Mouse (Mus musculus) hindbrain, embryonic 12.5 days (tissue): ENCODE measurements around the gene Rcsd1. TPM values are rescaled to one million over a fixed set of nuclear protein-coding genes. Genes with fewer than 3 reads are reported as not detected.

Experiments
- ATAC-seq: fragments of 200-750 bp; cut with Nextera tagmentation; 2 replicates; pipeline ENCODE4 v1.8.0; 2017; ENCODE audit warnings: moderate TSS enrichment; ENCODE audit not compliant: low FRiP score
- H3K27ac ChIP-seq: fragments of 300-500 bp; sonication (generic); 2 replicates; pipeline ENCODE4 v1.5.1; 2016; ENCODE audit warnings: mild to moderate bottlenecking
- H3K27me3 ChIP-seq: fragments of 300-500 bp; sonication (generic); 2 replicates; pipeline ENCODE4 v1.6.1; 2016; ENCODE audit warnings: mild to moderate bottlenecking
- H3K36me3 ChIP-seq: fragments of 300-500 bp; sonication (generic); 2 replicates; pipeline ENCODE4 v1.6.1; 2016; ENCODE audit warnings: mild to moderate bottlenecking
- H3K4me1 ChIP-seq: fragments of 300-500 bp; sonication (generic); 2 replicates; pipeline ENCODE4 v1.6.1; 2016
- H3K4me2 ChIP-seq: fragments of 300-500 bp; sonication (generic); replicated peaks from 2 replicates; pipeline ENCODE4 v1.6.1; 2016; ENCODE audit warnings: mild to moderate bottlenecking
- H3K4me3 ChIP-seq: fragments of 300-500 bp; sonication (generic); 2 replicates; pipeline ENCODE4 v1.5.1; 2016; ENCODE audit warnings: mild to moderate bottlenecking
- H3K9ac ChIP-seq: fragments of 300-500 bp; sonication (generic); 2 replicates; pipeline ENCODE4 v1.6.1; 2016; ENCODE audit warnings: mild to moderate bottlenecking, moderate library complexity
- H3K9me3 ChIP-seq: fragments of 300-500 bp; sonication (generic); replicated peaks from 2 replicates; pipeline ENCODE4 v1.6.1; 2016; ENCODE audit warnings: mild to moderate bottlenecking
- WGBS: fragments of 180-500 bp; shearing (Covaris S2); methylation state at CpG from one replicate; pipeline ENCODE4 v1.1.7; 2016; 5-methylcytosine and 5-hydroxymethylcytosine counted together
- polyA plus RNA-seq: library from polyadenylated mRNA; unstranded; fragments of >200 nt; fragmentation: Nextera tagmentation; extraction: Ambion mirVana; gene quantifications from 2 replicates; pipeline ENCODE4 v1.2.1, GENCODE M21; 2016

The Rcsd1 gene
- polyA plus RNA-seq, 1 experiment from 2014 or later = 16.8 TPM

- peaks cover 33% of the 10 kb centered on the region for H3K27me3 ChIP-seq
- peaks cover 14% of the 10 kb centered on the region; the same call in 1 of the 2 replicates for H3K4me1 ChIP-seq
- H3K27ac ChIP-seq = no peak overlapping the region
- no peak overlapping the region for H3K4me3 ChIP-seq
- H3K4me2 ChIP-seq = no peak overlapping the region
- H3K36me3 ChIP-seq = no peaks in the 10 kb centered on the region
- H3K9me3 ChIP-seq = no peaks in the 10 kb centered on the region
- 86% methylated on average over 5 of the region's 5 CpGs for WGBS
- no peak overlapping the region for H3K9ac ChIP-seq
- no peak for ATAC-seq
Measured at GRCm38 (mm10) chr1:165711914-165712313, 2.4 kb upstream of the Rcsd1 start.

GRCm38 (mm10) chr1:165708686-165709380 lies 724 bp downstream of the Rcsd1 start:
- Histone ChIP-seq H3K4me2 (peak overlapping the region; percentile 81), H3K36me3 (no peaks in the 10 kb centered on the region), H3K9ac (no peak overlapping the region), H3K27me3 (peaks cover 50% of the 10 kb centered on the region), H3K9me3 (no peaks in the 10 kb centered on the region), H3K27ac (no peak overlapping the region), H3K4me1 (peaks cover 14% of the 10 kb centered on the region; the same call in 1 of the 2 replicates), H3K4me3 (peak overlapping the region; percentile 56; the same call in 1 of the 2 replicates)
- WGBS = 36% methylated on average over 9 of the region's 9 CpGs
- no peak for ATAC-seq

- H3K9me3 ChIP-seq = no peaks in the 10 kb centered on the region
Measured at GRCm38 (mm10) chr1:165707640-165708322, 1.8 kb downstream of the Rcsd1 start.

GRCm38 (mm10) chr1:165707241-165707639 lies 2.3 kb downstream of the Rcsd1 start:
- peaks cover 50% of the 10 kb centered on the region for H3K27me3 ChIP-seq
- peaks cover 22% of the 10 kb centered on the region for H3K4me1 ChIP-seq
- 19% methylated on average over 10 of the region's 10 CpGs for WGBS
- H3K9ac ChIP-seq = peak overlapping the region; percentile 68; the same call in 1 of the 2 replicates
- no peak overlapping the region for H3K27ac ChIP-seq
- no peak for ATAC-seq
- H3K4me2 ChIP-seq = peak overlapping the region; percentile 81
- no peaks in the 10 kb centered on the region for H3K9me3 ChIP-seq
- no peaks in the 10 kb centered on the region for H3K36me3 ChIP-seq
- peak overlapping the region; percentile 56 for H3K4me3 ChIP-seq

More at GRCm38 (mm10) chr1:165707640-165708322, 1.8 kb downstream of the Rcsd1 start:
- under 1% methylated on average over 45 of the region's 47 CpGs for WGBS
- H3K9ac ChIP-seq = peak overlapping the region; percentile 68
- peaks cover 50% of the 10 kb centered on the region for H3K27me3 ChIP-seq
- H3K4me2 ChIP-seq = peak overlapping the region; percentile 81
- peak overlapping the region; percentile 56 for H3K4me3 ChIP-seq
- no peaks in the 10 kb centered on the region for H3K36me3 ChIP-seq
- peaks cover 18% of the 10 kb centered on the region; the same call in 1 of the 2 replicates for H3K4me1 ChIP-seq
- H3K27ac ChIP-seq = peak overlapping the region; percentile 31; the same call in 1 of the 2 replicates
- ATAC-seq = peak; percentile 60; the same call in 1 of the 2 replicates

- 65% methylated on average over 4 of the region's 4 CpGs for WGBS
- H3K27me3 ChIP-seq = peaks cover 55% of the 10 kb centered on the region
- H3K4me2 ChIP-seq = no peak overlapping the region
- H3K4me1 ChIP-seq = peaks cover 24% of the 10 kb centered on the region
- no peak overlapping the region for H3K27ac ChIP-seq
- H3K4me3 ChIP-seq = no peak overlapping the region
- ATAC-seq = no peak
- H3K9ac ChIP-seq = no peak overlapping the region
- H3K36me3 ChIP-seq = no peaks in the 10 kb centered on the region
- no peaks in the 10 kb centered on the region for H3K9me3 ChIP-seq
Measured at GRCm38 (mm10) chr1:165706492-165706891, 3.1 kb downstream of the Rcsd1 start.

- ATAC-seq = no peak
- H3K36me3 ChIP-seq = no peaks in the 10 kb centered on the region
- no peak overlapping the region for H3K4me2 ChIP-seq
- 84% methylated on average over 7 of the region's 7 CpGs for WGBS
- no peak overlapping the region for H3K4me3 ChIP-seq
- no peak overlapping the region for H3K27ac ChIP-seq
- H3K4me1 ChIP-seq = peaks cover 24% of the 10 kb centered on the region
- no peaks in the 10 kb centered on the region for H3K9me3 ChIP-seq
- H3K9ac ChIP-seq = no peak overlapping the region
- peaks cover 55% of the 10 kb centered on the region for H3K27me3 ChIP-seq
Measured at GRCm38 (mm10) chr1:165705868-165706348, 3.6 kb downstream of the Rcsd1 start.

GRCm38 (mm10) chr1:165705368-165705767 lies 4.2 kb downstream of the Rcsd1 start:
- ATAC-seq = no peak
- Histone ChIP-seq H3K27ac (no peak overlapping the region), H3K9me3 (no peaks in the 10 kb centered on the region), H3K4me2 (no peak overlapping the region), H3K4me3 (no peak overlapping the region), H3K9ac (no peak overlapping the region), H3K4me1 (peaks cover 28% of the 10 kb centered on the region), H3K27me3 (peaks cover 51% of the 10 kb centered on the region), H3K36me3 (no peaks in the 10 kb centered on the region)
- 80% methylated on average over 6 of the region's 6 CpGs for WGBS

- peaks cover 47% of the 10 kb centered on the region for H3K27me3 ChIP-seq
- WGBS = 87% methylated on average over 3 of the region's 3 CpGs
Measured at GRCm38 (mm10) chr1:165704841-165705240, 4.7 kb downstream of the Rcsd1 start.

GRCm38 (mm10) chr1:165702221-165703031 lies 7.1 kb downstream of the Rcsd1 start:
- no peak overlapping the region for H3K4me3 ChIP-seq
- no peaks in the 10 kb centered on the region for H3K36me3 ChIP-seq
- no peak overlapping the region for H3K27ac ChIP-seq
- H3K4me2 ChIP-seq = peak overlapping the region; percentile 40
- H3K9ac ChIP-seq = peak overlapping the region; percentile 29; the same call in 1 of the 2 replicates
- H3K4me1 ChIP-seq = peaks cover 16% of the 10 kb centered on the region
- peaks cover 27% of the 10 kb centered on the region for H3K27me3 ChIP-seq
- no peak for ATAC-seq
- 14% methylated on average over 19 of the region's 19 CpGs for WGBS
- no peaks in the 10 kb centered on the region for H3K9me3 ChIP-seq

More at GRCm38 (mm10) chr1:165704841-165705240, 4.7 kb downstream of the Rcsd1 start:
- Histone ChIP-seq H3K4me3 (no peak overlapping the region), H3K4me1 (peaks cover 28% of the 10 kb centered on the region), H3K27ac (no peak overlapping the region), H3K9me3 (no peaks in the 10 kb centered on the region), H3K4me2 (no peak overlapping the region), H3K36me3 (no peaks in the 10 kb centered on the region), H3K9ac (no peak overlapping the region)
- ATAC-seq = no peak

- Histone ChIP-seq H3K36me3 (no peaks in the 10 kb centered on the region), H3K9me3 (no peaks in the 10 kb centered on the region), H3K4me1 (peaks cover 14% of the 10 kb centered on the region), H3K27me3 (peaks cover 19% of the 10 kb centered on the region), H3K9ac (no peak overlapping the region), H3K27ac (no peak overlapping the region), H3K4me3 (no peak overlapping the region), H3K4me2 (no peak overlapping the region)
- no peak for ATAC-seq
- WGBS = 75% methylated on average over 9 of the region's 9 CpGs
Measured at GRCm38 (mm10) chr1:165701562-165701961, 8.0 kb downstream of the Rcsd1 start.

GRCm38 (mm10) chr1:165700933-165701518 lies 8.5 kb downstream of the Rcsd1 start:
- Histone ChIP-seq H3K4me3 (no peak overlapping the region), H3K4me2 (no peak overlapping the region), H3K9me3 (no peaks in the 10 kb centered on the region), H3K9ac (no peak overlapping the region), H3K27ac (no peak overlapping the region), H3K4me1 (peaks cover 14% of the 10 kb centered on the region), H3K36me3 (no peaks in the 10 kb centered on the region), H3K27me3 (peaks cover 13% of the 10 kb centered on the region)
- ATAC-seq = no peak
- WGBS = 79% methylated on average over 6 of the region's 6 CpGs
